Mouse (Mus musculus): ENCODE results near the gene Prpf4. TPM values are rescaled to one million over a fixed set of nuclear protein-coding genes. Genes with fewer than 3 reads are reported as not detected.
A peak's percentile ranks its signal among the peaks of the same experiment; 100 is the strongest.

The Prpf4 gene
- polyA plus RNA-seq, 1 experiment from 2014 or later = 19.2 TPM

DNA sequence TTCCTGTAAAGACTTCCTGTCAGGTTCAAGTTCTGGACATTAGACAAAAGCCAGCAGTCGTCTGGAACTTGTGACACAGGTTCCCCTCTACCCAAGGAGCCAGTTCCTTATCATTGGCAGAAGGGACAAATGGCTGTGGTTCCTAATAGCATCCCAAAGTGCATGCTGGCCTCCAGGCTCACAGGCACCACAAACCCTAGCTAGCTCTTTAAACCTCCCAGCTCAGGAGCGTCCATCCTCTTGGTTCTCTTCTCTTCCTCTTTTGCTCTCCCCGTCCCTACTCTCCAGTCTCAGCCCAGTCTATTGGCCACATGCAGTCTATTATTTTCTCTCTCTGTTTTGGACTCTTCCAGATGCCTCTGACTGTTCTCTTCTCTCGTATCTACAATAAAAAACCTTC is 31.2 kb downstream of the Prpf4 start:
- Histone ChIP-seq H3K27ac (replicated peaks) (no peak overlapping the region), H3K9me3 (replicated peaks) (no peaks in the 10 kb centered on the region), H3K4me3 (replicated peaks) (no peak overlapping the region), H3K4me1 (no peaks in the 10 kb centered on the region), H3K9ac (no peak overlapping the region), H3K36me3 (no peaks in the 10 kb centered on the region), H3K4me2 (replicated peaks) (no peak overlapping the region), H3K27me3 (no peaks in the 10 kb centered on the region)
- WGBS = 67% methylated on average over 4 of the region's 4 CpGs
- no peak for ATAC-seq (ENCODE audit: insufficient number of reproducible peaks, low FRiP score, low TSS enrichment, low read depth)

- WGBS = 71% methylated on average over 4 of the region's 4 CpGs
- Histone ChIP-seq H3K36me3 (no peaks in the 10 kb centered on the region), H3K4me3 (replicated peaks) (no peak overlapping the region), H3K4me1 (no peaks in the 10 kb centered on the region), H3K4me2 (replicated peaks) (no peak overlapping the region), H3K27ac (replicated peaks) (no peak overlapping the region), H3K9me3 (replicated peaks) (no peaks in the 10 kb centered on the region), H3K27me3 (no peaks in the 10 kb centered on the region), H3K9ac (no peak overlapping the region)
- no peak for ATAC-seq (ENCODE audit: insufficient number of reproducible peaks, low FRiP score, low TSS enrichment, low read depth)
These were observed 31.9 kb downstream of the Prpf4 start for GRCm38 (mm10) chr4:62440544-62440943.

GRCm38 (mm10) chr4:62440986-62441385 is 32.4 kb downstream of the Prpf4 start:
- no peak overlapping the region for H3K4me2 ChIP-seq (replicated peaks)
- H3K9ac ChIP-seq = no peak overlapping the region
- H3K27me3 ChIP-seq = no peaks in the 10 kb centered on the region
- H3K4me3 ChIP-seq (replicated peaks) = no peak overlapping the region
- no peaks in the 10 kb centered on the region for H3K9me3 ChIP-seq (replicated peaks)
- no peak for ATAC-seq (ENCODE audit: insufficient number of reproducible peaks, low FRiP score, low TSS enrichment, low read depth)
- no peaks in the 10 kb centered on the region for H3K4me1 ChIP-seq
- H3K36me3 ChIP-seq = no peaks in the 10 kb centered on the region
- 58% methylated on average over 4 of the region's 4 CpGs for WGBS
- no peak overlapping the region for H3K27ac ChIP-seq (replicated peaks)

GRCm38 (mm10) chr4:62454995-62455394 is 46.4 kb downstream of the Prpf4 start:
- Histone ChIP-seq H3K4me2 (replicated peaks) (no peak overlapping the region), H3K4me1 (0 out of 2 replicates have a peak, but pooled peaks cover 11% of the 10 kb centered on the region), H3K27me3 (no peaks in the 10 kb centered on the region), H3K36me3 (no peaks in the 10 kb centered on the region), H3K27ac (replicated peaks) (no peak overlapping the region), H3K9ac (no peak overlapping the region), H3K9me3 (replicated peaks) (no peaks in the 10 kb centered on the region), H3K4me3 (replicated peaks) (no peak overlapping the region)
- 48% methylated on average over 5 of the region's 5 CpGs for WGBS
- no peak for ATAC-seq (ENCODE audit: insufficient number of reproducible peaks, low FRiP score, low TSS enrichment, low read depth)

GRCm38 (mm10) chr4:62459081-62459480 is 50.5 kb downstream of the Prpf4 start:
- H3K4me1 ChIP-seq = 0 out of 2 replicates have a peak, but pooled peaks cover 11% of the 10 kb centered on the region
- no peak overlapping the region for H3K9ac ChIP-seq
- H3K36me3 ChIP-seq = peaks cover 3% of the 10 kb centered on the region; the same call in 1 of the 2 replicates
- ATAC-seq (ENCODE audit: insufficient number of reproducible peaks, low FRiP score, low TSS enrichment, low read depth) = no peak
- WGBS = 52% methylated on average over 3 of the region's 3 CpGs
- no peaks in the 10 kb centered on the region for H3K9me3 ChIP-seq (replicated peaks)
- no peak overlapping the region for H3K4me2 ChIP-seq (replicated peaks)
- 0 out of 2 replicates have a peak overlapping the region, but pooled peaks have one; percentile 7 for H3K27ac ChIP-seq (replicated peaks)
- H3K4me3 ChIP-seq (replicated peaks) = no peak overlapping the region
- no peaks in the 10 kb centered on the region for H3K27me3 ChIP-seq

GRCm38 (mm10) chr4:62460348-62460747 is 51.8 kb downstream of the Prpf4 start:
- no peak for ATAC-seq (ENCODE audit: insufficient number of reproducible peaks, low FRiP score, low TSS enrichment, low read depth)
- no peak overlapping the region for H3K4me3 ChIP-seq (replicated peaks)

DNA sequence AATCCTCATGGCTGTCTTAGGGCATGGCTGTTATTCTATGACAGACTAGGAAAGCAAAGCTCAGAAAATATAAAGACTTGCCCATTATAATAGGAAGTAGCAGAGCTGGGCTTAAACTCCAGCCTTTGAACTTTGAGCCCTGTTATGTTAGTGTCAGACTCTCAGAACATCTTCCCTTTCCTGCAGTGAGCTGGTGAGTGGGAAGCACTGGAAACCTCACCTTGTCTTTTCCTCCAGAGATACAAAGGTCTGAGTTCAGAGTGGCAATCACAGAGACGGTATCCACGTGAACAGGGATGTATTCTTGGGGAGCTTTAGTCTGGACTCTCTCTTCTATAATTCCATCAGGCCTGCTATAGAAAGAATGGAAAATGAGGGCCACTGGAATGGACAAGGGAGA is 54.5 kb downstream of the Prpf4 start:
- Histone ChIP-seq H3K4me2 (replicated peaks) (no peak overlapping the region), H3K27me3 (no peaks in the 10 kb centered on the region), H3K4me3 (replicated peaks) (no peak overlapping the region), H3K27ac (replicated peaks) (no peak overlapping the region), H3K36me3 (peaks cover 3% of the 10 kb centered on the region; the same call in 1 of the 2 replicates), H3K9ac (no peak overlapping the region), H3K9me3 (replicated peaks) (no peaks in the 10 kb centered on the region), H3K4me1 (0 out of 2 replicates have a peak, but pooled peaks cover 9% of the 10 kb centered on the region)
- 87% methylated on average over 2 of the region's 2 CpGs for WGBS
- ATAC-seq (ENCODE audit: insufficient number of reproducible peaks, low FRiP score, low TSS enrichment, low read depth) = no peak

More at GRCm38 (mm10) chr4:62460348-62460747, 51.8 kb downstream of the Prpf4 start:
- Histone ChIP-seq H3K27ac (replicated peaks) (no peak overlapping the region), H3K4me1 (0 out of 2 replicates have a peak, but pooled peaks cover 11% of the 10 kb centered on the region), H3K36me3 (peaks cover 3% of the 10 kb centered on the region; the same call in 1 of the 2 replicates), H3K4me2 (replicated peaks) (no peak overlapping the region), H3K9me3 (replicated peaks) (no peaks in the 10 kb centered on the region), H3K27me3 (no peaks in the 10 kb centered on the region), H3K9ac (no peak overlapping the region)
- 90% methylated on average over 8 of the region's 8 CpGs for WGBS

DNA sequence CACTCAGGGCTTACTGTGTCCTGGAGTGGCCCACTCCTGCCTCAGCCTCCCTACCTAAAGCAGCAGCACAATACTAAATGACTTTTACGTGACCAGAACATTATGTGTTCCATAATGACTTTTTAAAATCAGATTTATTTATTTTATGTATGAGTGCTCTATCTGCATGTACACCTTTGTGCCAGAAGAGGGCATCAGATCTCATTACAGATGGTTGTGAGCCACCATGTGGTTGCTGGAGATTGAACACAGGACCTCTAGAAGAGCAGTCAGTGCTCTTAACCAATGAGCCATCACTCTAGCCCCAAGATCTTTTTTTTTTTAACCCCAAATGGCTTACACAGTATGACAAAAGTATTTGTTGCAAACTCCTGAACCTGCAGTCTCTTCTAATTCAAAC is 59.6 kb downstream of the Prpf4 start:
- ATAC-seq (ENCODE audit: insufficient number of reproducible peaks, low FRiP score, low TSS enrichment, low read depth) = no peak
- WGBS = 94% methylated on average over 1 of the region's 1 CpGs
- Histone ChIP-seq H3K4me3 (replicated peaks) (no peak overlapping the region), H3K9me3 (replicated peaks) (no peaks in the 10 kb centered on the region), H3K4me1 (0 out of 2 replicates have a peak, but pooled peaks cover 3% of the 10 kb centered on the region), H3K27me3 (no peaks in the 10 kb centered on the region), H3K9ac (no peak overlapping the region), H3K36me3 (no peaks in the 10 kb centered on the region), H3K27ac (replicated peaks) (no peak overlapping the region), H3K4me2 (replicated peaks) (no peak overlapping the region)

DNA sequence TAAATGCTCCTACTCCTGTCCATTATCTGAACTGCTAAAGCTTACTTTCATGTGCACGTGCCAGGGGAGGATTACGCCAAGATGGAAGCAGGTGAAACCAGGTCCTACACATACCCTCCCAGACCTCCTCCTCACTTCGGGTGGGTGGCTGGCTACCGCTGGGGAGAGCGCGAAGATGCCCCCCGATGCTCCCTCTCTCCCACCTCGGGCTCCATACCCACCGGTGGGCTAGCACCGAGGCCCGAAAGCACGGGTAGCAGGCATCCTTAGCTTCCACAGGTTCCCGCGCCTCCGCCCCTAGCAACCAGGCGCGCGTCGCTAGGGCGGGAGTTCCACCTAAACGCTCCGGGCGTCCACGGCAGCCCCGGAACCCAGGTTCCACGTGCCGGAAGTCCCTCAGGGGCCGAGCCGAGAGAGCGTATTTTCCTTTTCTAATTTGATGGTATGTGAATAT is 62.0 kb downstream of the Prpf4 start, which contains the start of gene Wdr31:
TSS of gene Wdr31 (minus strand) at position 299 of the 454 bp plus-strand sequence.
- Histone ChIP-seq H3K4me1 (0 out of 2 replicates have a peak, but pooled peaks cover 3% of the 10 kb centered on the region), H3K36me3 (no peaks in the 10 kb centered on the region), H3K4me3 (replicated peaks) (peak within 1 kb of the TSS; percentile 65), H3K9ac (peak within 1 kb of the TSS; percentile 51), H3K9me3 (replicated peaks) (no peaks in the 10 kb centered on the region), H3K4me2 (replicated peaks) (peak within 1 kb of the TSS; percentile 84), H3K27ac (replicated peaks) (no peak within 1 kb of the TSS), H3K27me3 (no peaks in the 10 kb centered on the region)
- ATAC-seq (ENCODE audit: insufficient number of reproducible peaks, low FRiP score, low TSS enrichment, low read depth) = peak; percentile 85
- 1% methylated on average over 30 of the region's 30 CpGs for WGBS

- Histone ChIP-seq H3K4me1 (0 out of 2 replicates have a peak, but pooled peaks cover 3% of the 10 kb centered on the region), H3K27me3 (no peaks in the 10 kb centered on the region)
- 89% methylated on average over 2 of the region's 2 CpGs for WGBS
These were observed 63.5 kb downstream of the Prpf4 start for GRCm38 (mm10) chr4:62472071-62472470.

DNA sequence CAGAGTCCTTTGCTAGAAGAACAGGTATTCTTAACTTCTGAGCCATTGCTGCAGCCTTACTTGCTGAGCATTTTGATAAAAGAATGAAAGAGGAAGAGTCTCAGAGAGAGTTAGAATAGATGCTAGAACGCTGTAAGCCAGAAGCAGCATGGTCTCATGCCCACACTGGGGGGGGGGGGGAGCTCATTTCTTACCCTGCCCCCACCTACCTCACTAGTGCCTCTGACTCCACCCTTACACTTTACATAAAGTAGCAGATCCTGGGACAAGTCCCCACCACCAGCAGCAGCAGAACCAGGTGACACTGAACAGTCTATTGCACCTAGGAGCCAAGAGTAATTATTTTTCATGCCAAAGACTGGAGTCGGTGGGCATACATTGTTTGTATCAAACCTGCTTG is 66.5 kb downstream of the Prpf4 start:
- H3K4me1 ChIP-seq = peaks cover 14% of the 10 kb centered on the region; the same call in 1 of the 2 replicates
- 84% methylated on average over 2 of the region's 2 CpGs for WGBS
- H3K27me3 ChIP-seq = no peaks in the 10 kb centered on the region
- H3K4me3 ChIP-seq (replicated peaks) = no peak overlapping the region
- H3K9me3 ChIP-seq (replicated peaks) = no peaks in the 10 kb centered on the region
- no peak overlapping the region for H3K4me2 ChIP-seq (replicated peaks)
- H3K27ac ChIP-seq (replicated peaks) = no peak overlapping the region
- no peak for ATAC-seq (ENCODE audit: insufficient number of reproducible peaks, low FRiP score, low TSS enrichment, low read depth)
- no peaks in the 10 kb centered on the region for H3K36me3 ChIP-seq
- H3K9ac ChIP-seq = no peak overlapping the region

More at GRCm38 (mm10) chr4:62472071-62472470, 63.5 kb downstream of the Prpf4 start:
- Histone ChIP-seq H3K4me3 (replicated peaks) (no peak overlapping the region), H3K36me3 (no peaks in the 10 kb centered on the region), H3K9ac (no peak overlapping the region), H3K27ac (replicated peaks) (no peak overlapping the region), H3K4me2 (replicated peaks) (no peak overlapping the region), H3K9me3 (replicated peaks) (no peaks in the 10 kb centered on the region)
- no peak for ATAC-seq (ENCODE audit: insufficient number of reproducible peaks, low FRiP score, low TSS enrichment, low read depth)

- Histone ChIP-seq H3K27ac (replicated peaks) (no peak overlapping the region), H3K4me1 (peaks cover 11% of the 10 kb centered on the region; the same call in 1 of the 2 replicates), H3K9me3 (replicated peaks) (no peaks in the 10 kb centered on the region), H3K4me3 (replicated peaks) (no peak overlapping the region), H3K4me2 (replicated peaks) (no peak overlapping the region), H3K27me3 (no peaks in the 10 kb centered on the region), H3K36me3 (no peaks in the 10 kb centered on the region), H3K9ac (no peak overlapping the region)
- 84% methylated on average over 6 of the region's 6 CpGs for WGBS
- no peak for ATAC-seq (ENCODE audit: insufficient number of reproducible peaks, low FRiP score, low TSS enrichment, low read depth)
These were observed 67.2 kb downstream of the Prpf4 start for GRCm38 (mm10) chr4:62475793-62476192.
